Mouse (Mus musculus) cerebellum, adult 9-11 months (tissue): ENCODE measurements around the gene Gm14180.
A peak's percentile ranks its signal among the peaks of the same experiment; 100 is the strongest.
"Not testable (repeated sequence)": the region's sequence is repeated elsewhere in the genome, so short reads cannot be mapped to it uniquely, and the experiment has no call there.

Experiments
- DNase-seq: peaks from one replicate; pipeline ENCODE4 v3.0.0; 2022

The Gm14180 gene

GRCm38 (mm10) chr11:99734190-99734589 is at the start of gene Gm14180:
Gene Gm14180 (minus strand): TSS chr11:99734290.
- DNase-seq, result no peak

GRCm38 (mm10) chr11:99780604-99781003 is 46.5 kb upstream of the Gm14180 start, which contains the start of gene Krtap4-8:
Gene Krtap4-8 (minus strand): TSS chr11:99780704.
- DNase-seq, result no peak

- DNase-seq, result no peak
Measured at GRCm38 (mm10) chr11:99778401-99778800, 44.3 kb upstream of the Gm14180 start.

GRCm38 (mm10) chr11:99772813-99773212 is 38.7 kb upstream of the Gm14180 start, which contains the start of gene Gm11595:
Gene Gm11595 (minus strand): TSS chr11:99772913.
- DNase-seq, result not testable (repeated sequence)

DNA sequence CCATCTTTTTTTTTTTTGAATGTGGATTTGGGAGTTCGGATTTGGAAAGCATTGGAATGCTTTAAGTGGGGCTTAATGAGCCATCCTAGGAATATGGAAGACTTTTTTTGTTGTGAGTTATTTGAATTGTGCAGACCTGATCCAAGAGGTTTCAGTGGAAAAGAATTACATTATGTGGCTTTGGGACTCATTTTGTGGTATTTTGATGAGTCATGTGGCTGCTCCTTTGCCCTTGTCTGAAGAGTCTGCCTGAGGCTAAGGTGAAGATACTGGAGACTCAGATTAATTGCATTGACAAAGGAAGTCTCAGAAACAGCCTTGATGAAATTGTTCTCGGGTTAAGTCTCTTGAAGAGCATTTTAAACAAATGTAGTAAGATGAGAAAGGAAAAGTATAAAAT is 34.3 kb upstream of the Gm14180 start:
- no peak for DNase-seq

DNA sequence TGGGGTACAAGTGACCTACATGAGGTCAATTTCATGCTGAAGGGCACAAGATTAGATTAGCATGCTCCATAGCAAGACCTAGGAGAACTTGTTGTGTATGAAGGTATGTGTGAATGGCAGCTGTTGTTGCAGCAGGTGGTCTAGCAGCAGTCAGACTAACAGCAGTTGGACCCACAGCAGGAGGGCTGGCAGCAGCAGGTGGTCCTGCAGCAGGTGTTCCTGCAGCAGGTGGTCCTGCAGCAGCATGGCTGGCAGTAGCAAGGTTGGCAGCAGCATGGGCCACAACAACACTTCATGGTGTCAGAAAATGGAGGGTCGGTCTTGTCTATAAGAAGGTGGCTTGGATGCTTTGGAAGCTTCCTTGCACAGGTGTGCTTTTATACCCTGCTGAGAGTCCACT is 24.8 kb upstream of the Gm14180 start:
- no peak for DNase-seq

DNA sequence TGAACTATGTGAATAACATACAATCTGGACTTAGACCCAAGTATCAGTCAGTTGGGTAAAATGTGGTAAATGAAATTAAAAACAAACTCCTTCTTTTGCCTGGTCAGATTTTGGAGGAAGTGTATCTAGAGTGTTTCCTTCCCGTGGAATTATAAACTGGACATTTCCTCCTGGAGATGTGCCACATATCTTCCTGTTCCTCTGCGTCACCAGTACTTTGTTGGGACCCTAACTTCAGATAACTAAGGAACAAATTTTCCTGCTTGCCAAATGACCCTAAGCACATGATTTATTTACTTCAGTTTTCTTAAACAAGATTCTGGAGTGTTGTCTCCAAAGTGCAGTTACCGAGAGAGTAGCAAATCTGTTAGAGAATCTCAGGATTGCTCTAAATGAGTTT is 9.9 kb upstream of the Gm14180 start:
- no peak for DNase-seq

GRCm38 (mm10) chr11:99724061-99724460 is 10.0 kb downstream of the Gm14180 start:
- peak; percentile 4 for DNase-seq

DNA sequence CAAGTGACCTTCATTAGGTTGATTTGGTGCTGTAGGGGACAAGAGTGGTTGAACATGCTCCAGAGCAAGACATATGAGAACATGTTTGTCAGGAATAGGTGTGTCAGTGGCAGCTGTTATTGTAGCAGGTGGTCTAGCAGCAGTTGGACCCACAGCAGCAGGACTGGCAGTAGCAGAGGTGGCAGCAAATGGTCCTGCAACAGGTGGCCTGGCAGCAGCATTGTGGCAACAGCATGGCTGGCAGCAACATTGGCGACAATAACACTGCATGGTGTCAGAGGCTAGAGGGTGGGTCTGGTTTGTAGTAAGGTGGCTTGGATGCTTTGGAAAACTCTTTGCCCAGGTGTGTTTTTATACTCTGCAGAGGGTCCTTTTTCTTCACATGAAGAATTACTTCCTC is 15.3 kb downstream of the Gm14180 start:
- DNase-seq, result no peak

- DNase-seq, result no peak
Measured at GRCm38 (mm10) chr11:99690463-99690862, 43.6 kb downstream of the Gm14180 start, which contains the start of gene Gm14190. Gene Gm14190 (minus strand): TSS chr11:99690740.

DNA sequence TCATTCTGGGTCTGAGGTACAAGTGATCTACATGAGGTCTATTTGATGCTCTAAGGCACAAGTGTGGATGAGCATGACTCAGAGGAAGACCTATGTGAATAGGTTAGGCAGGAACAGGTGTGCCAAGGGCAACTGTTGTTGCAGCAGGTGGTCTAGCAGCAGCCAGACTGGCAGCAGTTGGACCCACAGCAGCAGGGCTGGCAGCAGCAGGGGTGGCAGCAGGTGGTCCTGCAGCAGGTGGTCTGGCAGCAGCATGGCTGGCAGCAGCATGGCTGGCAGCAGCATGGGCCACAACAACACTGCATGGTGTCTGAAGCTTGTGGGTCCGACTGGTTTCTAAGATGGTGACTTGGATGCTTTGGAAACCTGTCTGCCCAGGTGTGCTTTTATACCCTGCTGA is 48.9 kb downstream of the Gm14180 start:
- not testable (repeated sequence) for DNase-seq
